Mouse (Mus musculus) brain, embryonic 18.5 days (tissue): Measurements from ENCODE around the gene Zfp708.
"Not testable (repeated sequence)": the region's sequence is repeated elsewhere in the genome, so short reads cannot be mapped to it uniquely, and the experiment has no call there.

ENCODE experiments used
- DNase-seq: peaks from one replicate; pipeline ENCODE4 v3.0.0-alpha.2; 2012; ENCODE audit warnings: low read depth, low spot score

Gene Zfp708

GRCm38 (mm10) chr13:67097876-67098275 lies at the start of gene Zfp708:
Gene Zfp708 (minus strand): TSS chr13:67097976.
- DNase-seq = no peak

GRCm38 (mm10) chr13:67128038-67128721 lies 30.4 kb upstream of the Zfp708 start:
- DNase-seq = peak; percentile 81

GRCm38 (mm10) chr13:67127507-67127906 lies 29.7 kb upstream of the Zfp708 start:
- not testable (repeated sequence) for DNase-seq

- DNase-seq = no peak
Measured at GRCm38 (mm10) chr13:67124460-67124859, 26.7 kb upstream of the Zfp708 start.

GRCm38 (mm10) chr13:67121360-67121759 lies 23.6 kb upstream of the Zfp708 start, which contains the start of gene Zfp759:
Gene Zfp759 (plus strand): TSS chr13:67121660.
- DNase-seq = not testable (repeated sequence)

- DNase-seq = not testable (repeated sequence)
Measured at GRCm38 (mm10) chr13:67116163-67116562, 18.4 kb upstream of the Zfp708 start, which contains the start of gene Rslcan18. Gene Rslcan18 (minus strand): TSS chr13:67116263.

GRCm38 (mm10) chr13:67113287-67113686 lies 15.5 kb upstream of the Zfp708 start:
- DNase-seq = no peak

- no peak for DNase-seq
Measured at GRCm38 (mm10) chr13:67112096-67112495, 14.3 kb upstream of the Zfp708 start.

GRCm38 (mm10) chr13:67108821-67109206 lies 11.0 kb upstream of the Zfp708 start:
- DNase-seq = no peak

- DNase-seq = peak; percentile 95
Measured at GRCm38 (mm10) chr13:67108194-67108820, 10.5 kb upstream of the Zfp708 start, which contains the start of gene Gm28557. Gene Gm28557 (minus strand): TSS chr13:67108604.

GRCm38 (mm10) chr13:67107681-67108080 lies 9.9 kb upstream of the Zfp708 start:
- no peak for DNase-seq

- no peak for DNase-seq
Measured at GRCm38 (mm10) chr13:67090154-67090553, 7.6 kb downstream of the Zfp708 start.

GRCm38 (mm10) chr13:67081946-67082345 lies 15.8 kb downstream of the Zfp708 start:
- DNase-seq = no peak

GRCm38 (mm10) chr13:67081142-67081713 lies 16.5 kb downstream of the Zfp708 start:
- peak; percentile 60 for DNase-seq

- DNase-seq = no peak
Measured at GRCm38 (mm10) chr13:67077244-67077643, 20.5 kb downstream of the Zfp708 start.

- DNase-seq = no peak
Measured at GRCm38 (mm10) chr13:67072786-67073185, 25.0 kb downstream of the Zfp708 start.

GRCm38 (mm10) chr13:67065386-67065785 lies 32.4 kb downstream of the Zfp708 start:
- no peak for DNase-seq

GRCm38 (mm10) chr13:67062427-67062826 lies 35.3 kb downstream of the Zfp708 start:
- DNase-seq = no peak

- DNase-seq = peak; percentile 86
Measured at GRCm38 (mm10) chr13:67060786-67061358, 36.9 kb downstream of the Zfp708 start, which contains the start of gene Zfp712. Gene Zfp712 (minus strand): TSS chr13:67061170.

- DNase-seq = no peak
Measured at GRCm38 (mm10) chr13:67060161-67060785, 37.5 kb downstream of the Zfp708 start.
